Mouse (Mus musculus): ENCODE results near the gene Pde4b.

- TF ChIP-seq POLR2A (IDR thresholded peaks at IDR 0.05; ENCODE audit: low read depth, low read length) (no peak), CTCF (IDR thresholded peaks at IDR 0.05; ENCODE audit: extremely low read depth, insufficient read depth, insufficient read length, insufficient replicate concordance) (no peak)
These were observed 234.0 kb downstream of the Pde4b start for GRCm38 (mm10) chr4:102321340-102321739.

Data from spleen, adult 2 months (tissue).